2 mouse cellular contexts compared by ENCODE assay signal in genomic region chr4:86622532-86622931, GRCm38 (mm10).
TF ChIP-seq lines count a peak whose summit lies in the region.

No protein-coding gene starts in this region.

TF ChIP-seq in CH12.LX, 34 proteins besides CTCF, POLR2A, EP300 and RAD21:
- TF ChIP-seq SMC3 (IDR thresholded peaks at IDR 0.05; ENCODE audit: low read depth, low read length), result peak; percentile 12; the same call in 1 of the 2 replicates

TF ChIP-seq in MEL, 35 proteins besides CTCF, POLR2A, EP300 and RAD21:
- TF ChIP-seq ZC3H11A (IDR thresholded peaks at IDR 0.05; ENCODE audit: low read depth, low read length) (0 out of 2 replicates have a peak, but pooled peaks have one; percentile 16), SMC3 (IDR thresholded peaks at IDR 0.05; ENCODE audit: low read depth, low read length) (peak; percentile 54), ZNF384 (IDR thresholded peaks at IDR 0.05; ENCODE audit: low read depth, low read length) (peak; percentile 41; the same call in 1 of the 2 replicates)
